Comparison of ENCODE assay signal across 9 mouse cellular contexts in the genomic region with DNA sequence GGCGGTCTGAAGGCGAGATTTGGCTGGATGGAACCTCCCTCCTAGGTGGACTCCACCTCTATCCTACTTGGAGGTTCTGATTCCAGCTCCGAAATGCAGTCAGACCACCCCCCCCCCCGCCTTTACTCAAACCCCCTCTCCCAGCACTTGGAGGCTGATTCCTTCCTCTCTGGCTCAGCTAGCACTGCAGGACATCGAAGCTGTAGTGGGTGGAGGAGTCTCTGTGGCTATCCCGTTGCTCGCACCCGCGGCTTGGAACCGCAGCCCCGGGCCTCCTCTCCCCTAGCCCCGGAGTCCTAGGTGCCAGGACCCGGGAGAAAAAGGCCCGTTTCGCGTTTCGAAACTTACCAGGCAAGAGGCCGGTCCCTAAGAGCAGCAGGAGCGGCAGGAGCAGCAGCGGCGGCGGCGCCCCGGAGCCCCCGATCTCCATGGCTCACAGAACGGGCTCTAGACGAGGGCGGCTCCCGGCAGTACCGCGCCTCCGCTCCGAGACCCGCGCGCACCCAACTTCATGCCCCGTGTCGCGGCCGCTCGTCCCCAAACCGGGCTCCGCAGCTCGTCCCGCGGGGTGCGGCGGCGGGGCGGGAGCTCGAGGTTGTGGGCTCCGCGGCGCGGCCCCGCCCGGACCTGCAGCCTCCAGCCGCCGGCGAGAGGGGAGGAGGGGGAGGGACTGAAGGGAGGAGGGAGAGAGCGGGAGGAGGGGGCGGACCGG. TPM values are rescaled to one million over a fixed set of nuclear protein-coding genes. Genes with fewer than 3 reads are reported as not detected.
DNase-seq lines count a peak whose midpoint lies in the region; ATAC-seq lines count a peak whose summit lies in the region.
"Had no signal": no experiment of that assay in that cellular context is flagged by ENCODE, and none has a peak within 500 bp of the region (broad histone marks: within the 10 kb centered on the region; RNA-seq: fewer than 3 reads in every experiment).

No protein-coding gene starts in this region.

- peak overlapping the region; percentile 81 for H3K4me2 ChIP-seq in embryonic facial prominence, embryonic 12.5 days (replicated peaks)
- H3K4me2 ChIP-seq in hindbrain, embryonic 15.5 days, result peak overlapping the region; percentile 88
- peak overlapping the region; percentile 61 for H3K4me2 ChIP-seq in liver, embryonic 16.5 days (ENCODE audit: low read depth, low read length)

- H3K9ac ChIP-seq in embryonic facial prominence, embryonic 12.5 days, result peak overlapping the region; percentile 60
- peak overlapping the region; percentile 66 for H3K9ac ChIP-seq in hindbrain, embryonic 15.5 days
- H3K9ac ChIP-seq in liver, embryonic 16.5 days (ENCODE audit: low read depth, low read length), result no peak overlapping the region

- WGBS in embryonic facial prominence, embryonic 12.5 days, result under 1% methylated on average over 47 of the region's 63 CpGs
- WGBS in hindbrain, embryonic 15.5 days, result under 1% methylated on average over 54 of the region's 63 CpGs
- WGBS in liver, embryonic 16.5 days (ENCODE audit: insufficient replicate concordance), result under 1% methylated on average over 60 of the region's 63 CpGs

- peaks cover 53% of the 10 kb centered on the region for H3K27me3 ChIP-seq in embryonic facial prominence, embryonic 12.5 days
- H3K27me3 ChIP-seq in hindbrain, embryonic 15.5 days, result no peaks in the 10 kb centered on the region
- H3K27me3 ChIP-seq in liver, embryonic 16.5 days (ENCODE audit: control insufficient read depth, insufficient read depth, low read depth, low read length), result peaks cover 47% of the 10 kb centered on the region

- ATAC-seq in embryonic facial prominence, embryonic 12.5 days (ENCODE audit: insufficient number of reproducible peaks, insufficient read depth, low FRiP score, low TSS enrichment), result no peak
- ATAC-seq in hindbrain, embryonic 15.5 days (ENCODE audit: low FRiP score, low read depth), result 0 out of 2 replicates have a peak, but pooled peaks have one; percentile 12
- no peak for ATAC-seq in liver, embryonic 16.5 days (ENCODE audit: low read depth)
- ATAC-seq in erythroid progenitor cell, adult 5-6 weeks (replicated peaks; ENCODE audit: low FRiP score, poor library complexity, severe bottlenecking), result no peak

- no peak overlapping the region for H3K27ac ChIP-seq in embryonic facial prominence, embryonic 12.5 days
- peak overlapping the region; percentile 64 for H3K27ac ChIP-seq in hindbrain, embryonic 15.5 days (replicated peaks)
- H3K27ac ChIP-seq in liver, embryonic 16.5 days (ENCODE audit: low read length), result no peak overlapping the region

- H3K4me3 ChIP-seq in embryonic facial prominence, embryonic 12.5 days, result peak overlapping the region; percentile 66
- H3K4me3 ChIP-seq in hindbrain, embryonic 15.5 days, result peak overlapping the region; percentile 69
- peak overlapping the region; percentile 47 for H3K4me3 ChIP-seq in liver, embryonic 16.5 days (ENCODE audit: low read depth, low read length)

- intact Hi-C loops in gastrocnemius, postnatal 14 days (cut with DNase I; ENCODE audit: low total_unique reads), result no loop called here

- peak; percentile 17 for DNase-seq in gastrocnemius, postnatal 14 days
- no peak for DNase-seq in gastrocnemius, postnatal 25 days
- DNase-seq in ES-CJ7 (ENCODE audit: low read depth, low spot score), result peak; percentile 41
- DNase-seq in yolk sac, embryonic 10.5 days (ENCODE audit: low spot score), result peak; percentile 29

- H3K4me1 ChIP-seq in embryonic facial prominence, embryonic 12.5 days, result peaks cover 15% of the 10 kb centered on the region
- peaks cover 47% of the 10 kb centered on the region for H3K4me1 ChIP-seq in hindbrain, embryonic 15.5 days (replicated peaks)
- no peaks in the 10 kb centered on the region for H3K4me1 ChIP-seq in liver, embryonic 16.5 days (ENCODE audit: control insufficient read depth, low read depth, low read length)

- H3K36me3 ChIP-seq in embryonic facial prominence, embryonic 12.5 days, result no peaks in the 10 kb centered on the region
- H3K36me3 ChIP-seq in hindbrain, embryonic 15.5 days, result no peaks in the 10 kb centered on the region; the same call in 1 of the 2 replicates
- no peaks in the 10 kb centered on the region for H3K36me3 ChIP-seq in liver, embryonic 16.5 days (ENCODE audit: control insufficient read depth, insufficient read depth)
- H3K36me3 ChIP-seq: G1E had no signal

- no peaks in the 10 kb centered on the region for H3K9me3 ChIP-seq in embryonic facial prominence, embryonic 12.5 days
- no peaks in the 10 kb centered on the region for H3K9me3 ChIP-seq in hindbrain, embryonic 15.5 days
- H3K9me3 ChIP-seq in liver, embryonic 16.5 days (replicated peaks; ENCODE audit: control insufficient read depth, low read length), result no peaks in the 10 kb centered on the region
- H3K9me3 ChIP-seq: G1E had no signal

RNA-seq across cellular contexts. Expression of a gene that starts 4.5 kb away (rescaled TPM):
- total RNA-seq in gastrocnemius, postnatal 14 days (2021), result 1 to 10 TPM in 1 of 2 experiments, under 1 TPM in 1; 0.93 to 1.3 TPM
- under 1 TPM in 1 of 2 experiments, not detected in 1; 0.54 TPM for total RNA-seq in gastrocnemius, postnatal 25 days (2021)
- 5.5 and 7.1 TPM in 2 replicates for polyA plus RNA-seq in embryonic facial prominence, embryonic 12.5 days (2016; fragmentation: Nextera tagmentation; extraction: Ambion mirVana)
- polyA plus RNA-seq in hindbrain, embryonic 15.5 days (2015; fragmentation: Nextera tagmentation; extraction: Ambion mirVana), result 40.7 and 42.0 TPM in 2 replicates
- polyA plus RNA-seq in liver, embryonic 16.5 days (2015; fragmentation: Nextera tagmentation; extraction: Ambion mirVana), result 0.79 and 1.4 TPM in 2 replicates
- total RNA-seq in erythroid progenitor cell, adult 5-6 weeks (2015; ENCODE audit: low replicate concordance), result not detected in 2 replicates
- total RNA-seq in erythroid progenitor cell, adult 5-6 weeks (2017; ENCODE audit: low replicate concordance), result not detected in 2 replicates
- polyA plus RNA-seq: G1E had no signal

RNA-seq across cellular contexts. Expression of a gene that starts 52.5 kb away (rescaled TPM):
- total RNA-seq in gastrocnemius, postnatal 14 days (2021), result 1 to 10 TPM; 5.5 to 5.6 TPM
- total RNA-seq in gastrocnemius, postnatal 25 days (2021), result 1 to 10 TPM; 2.3 to 2.9 TPM
- polyA plus RNA-seq in embryonic facial prominence, embryonic 12.5 days (2016; fragmentation: Nextera tagmentation; extraction: Ambion mirVana), result 1.3 and 1.7 TPM in 2 replicates
- polyA plus RNA-seq in hindbrain, embryonic 15.5 days (2015; fragmentation: Nextera tagmentation; extraction: Ambion mirVana), result 0.19 and 0.41 TPM in 2 replicates
- 0.04 and 0.09 TPM in 2 replicates for polyA plus RNA-seq in liver, embryonic 16.5 days (2015; fragmentation: Nextera tagmentation; extraction: Ambion mirVana)
- not detected in 2 replicates for total RNA-seq in erythroid progenitor cell, adult 5-6 weeks (2015; ENCODE audit: low replicate concordance)
- total RNA-seq in erythroid progenitor cell, adult 5-6 weeks (2017; ENCODE audit: low replicate concordance), result under 0.01 and 0.39 TPM in 2 replicates
